Mouse (Mus musculus): ENCODE results near the gene Gpr107. TPM values are rescaled to one million over a fixed set of nuclear protein-coding genes. Genes with fewer than 3 reads are reported as not detected.
A peak's percentile ranks its signal among the peaks of the same experiment; 100 is the strongest.

The Gpr107 gene
- polyA plus RNA-seq, 2 experiments: 5.4 to 8.6 TPM

DNA sequence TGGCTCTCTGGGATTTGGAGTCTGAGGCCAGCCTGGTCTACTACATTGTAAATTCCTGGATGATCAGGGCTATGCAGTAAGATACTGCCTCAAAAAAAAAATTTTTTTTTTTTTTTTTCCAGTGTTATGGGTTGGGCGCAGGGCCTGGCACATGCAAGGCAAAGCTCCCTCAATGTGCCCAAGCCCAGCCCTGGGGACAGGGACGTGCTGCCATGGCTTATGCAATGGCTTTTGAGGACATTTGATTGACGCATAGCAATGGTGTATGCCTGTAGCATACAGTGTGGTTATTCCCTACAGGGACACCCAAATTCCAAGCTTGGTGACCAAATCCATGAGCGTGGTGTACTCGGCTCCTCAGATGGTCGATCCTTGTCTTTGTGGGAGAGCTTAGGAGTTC, 87.7 kb downstream of the Gpr107 start:
- H3K36me3 ChIP-seq (replicated peaks; ENCODE audit: control insufficient read depth, insufficient read depth, low read depth): no peaks in the 10 kb centered on the region
- ATAC-seq (ENCODE audit: insufficient read depth) (no peak), DNase-seq (ENCODE audit: low read depth in 3 of 3, low spot score in 3 of 3) (no peak)
- H3K4me3 ChIP-seq (ENCODE audit: insufficient read depth in 1 of 2, low read depth in 2 of 2, low read length in 2 of 2): peak overlapping the region in 1 of 2 experiments; percentile 27; a peak in 2 of 4 replicates
- TF ChIP-seq EP300 (IDR thresholded peaks at IDR 0.05; ENCODE audit: low read depth): no peak
- no peak for TF ChIP-seq CTCF (IDR thresholded peaks at IDR 0.05; ENCODE audit: low read depth)
- H3K4me2 ChIP-seq (ENCODE audit: low read depth): peak overlapping the region; percentile 52
- H3K9ac ChIP-seq (replicated peaks): no peak overlapping the region
- H3K4me1 ChIP-seq (replicated peaks; ENCODE audit: control insufficient read depth in 2 of 2, insufficient read depth in 2 of 2, low read length in 1 of 2): no peaks in the 10 kb centered on the region
- H3K27me3 ChIP-seq (ENCODE audit: control insufficient read depth, insufficient read depth, low read length): peaks cover 11% of the 10 kb centered on the region
- no peak overlapping the region for H3K27ac ChIP-seq
- no peaks in the 10 kb centered on the region for H3K9me3 ChIP-seq (ENCODE audit: control insufficient read depth, low read length)
- 60% methylated on average over 6 of the region's 6 CpGs for WGBS (ENCODE audit: insufficient replicate concordance)

GRCm38 (mm10) chr2:31241639-31242038, 89.5 kb downstream of the Gpr107 start:
- DNase-seq (ENCODE audit: low read depth in 3 of 3, low spot score in 3 of 3): no peak
- no peak for ATAC-seq (ENCODE audit: insufficient read depth)
- Histone ChIP-seq H3K27me3 (ENCODE audit: control insufficient read depth, insufficient read depth, low read length) (peaks cover 30% of the 10 kb centered on the region), H3K4me3 (ENCODE audit: insufficient read depth in 1 of 2, low read depth in 2 of 2, low read length in 2 of 2) (no peak overlapping the region), H3K4me2 (ENCODE audit: low read depth) (no peak overlapping the region), H3K9me3 (ENCODE audit: control insufficient read depth, low read length) (no peaks in the 10 kb centered on the region), H3K4me1 (replicated peaks; ENCODE audit: control insufficient read depth in 2 of 2, insufficient read depth in 2 of 2, low read length in 1 of 2) (no peaks in the 10 kb centered on the region), H3K9ac (replicated peaks) (no peak overlapping the region), H3K27ac (no peak overlapping the region), H3K36me3 (replicated peaks; ENCODE audit: control insufficient read depth, insufficient read depth, low read depth) (no peaks in the 10 kb centered on the region)
- no peak for TF ChIP-seq EP300 (IDR thresholded peaks at IDR 0.05; ENCODE audit: low read depth)
- no peak for TF ChIP-seq CTCF (IDR thresholded peaks at IDR 0.05; ENCODE audit: low read depth)
- WGBS (ENCODE audit: insufficient replicate concordance): 12% methylated on average over 7 of the region's 7 CpGs

DNA sequence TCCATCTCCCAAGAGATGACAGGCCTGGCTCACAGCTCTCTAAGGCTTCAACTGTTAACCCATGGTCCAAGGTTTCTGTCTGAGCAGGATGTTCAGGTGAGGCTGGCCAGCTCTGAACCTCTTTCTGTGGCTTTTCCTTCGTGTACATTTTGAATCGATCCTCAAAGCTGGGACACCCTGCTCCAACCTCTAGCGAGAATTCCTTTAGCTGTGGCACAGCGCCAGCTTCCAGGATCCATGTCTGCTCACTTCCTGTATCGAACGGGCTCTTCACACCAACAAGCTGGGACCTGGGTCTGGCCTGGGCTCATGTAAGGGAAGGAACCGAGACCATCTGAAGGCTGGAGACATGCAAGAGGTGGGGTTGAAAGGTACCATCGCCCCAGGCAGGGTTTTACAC, 92.1 kb downstream of the Gpr107 start:
- DNase-seq (ENCODE audit: low read depth in 3 of 3, low spot score in 3 of 3) (no peak), ATAC-seq (ENCODE audit: insufficient read depth) (no peak)
- no peak overlapping the region for H3K27ac ChIP-seq
- TF ChIP-seq CTCF (IDR thresholded peaks at IDR 0.05; ENCODE audit: low read depth) (no peak), EP300 (IDR thresholded peaks at IDR 0.05; ENCODE audit: low read depth) (no peak)
- no peak overlapping the region for H3K4me2 ChIP-seq (ENCODE audit: low read depth)
- H3K9me3 ChIP-seq (ENCODE audit: control insufficient read depth, low read length): no peaks in the 10 kb centered on the region
- H3K9ac ChIP-seq (replicated peaks): no peak overlapping the region
- 57% methylated on average over 8 of the region's 8 CpGs for WGBS (ENCODE audit: insufficient replicate concordance)
- H3K27me3 ChIP-seq (ENCODE audit: control insufficient read depth, insufficient read depth, low read length): peaks cover 36% of the 10 kb centered on the region
- no peaks in the 10 kb centered on the region for H3K36me3 ChIP-seq (replicated peaks; ENCODE audit: control insufficient read depth, insufficient read depth, low read depth)
- H3K4me3 ChIP-seq (ENCODE audit: insufficient read depth in 1 of 2, low read depth in 2 of 2, low read length in 2 of 2): no peak overlapping the region
- no peaks in the 10 kb centered on the region for H3K4me1 ChIP-seq (replicated peaks; ENCODE audit: control insufficient read depth in 2 of 2, insufficient read depth in 2 of 2, low read length in 1 of 2)

- Histone ChIP-seq H3K4me3 (ENCODE audit: insufficient read depth in 1 of 2, low read depth in 2 of 2, low read length in 2 of 2) (peak overlapping the region in 1 of 2 experiments; percentile 38; a peak in 1 of 4 replicates), H3K9ac (replicated peaks) (no peak overlapping the region), H3K27ac (no peak overlapping the region), H3K9me3 (ENCODE audit: control insufficient read depth, low read length) (no peaks in the 10 kb centered on the region), H3K36me3 (replicated peaks; ENCODE audit: control insufficient read depth, insufficient read depth, low read depth) (no peaks in the 10 kb centered on the region), H3K4me2 (ENCODE audit: low read depth) (peak overlapping the region; percentile 68), H3K4me1 (replicated peaks; ENCODE audit: control insufficient read depth in 2 of 2, insufficient read depth in 2 of 2, low read length in 1 of 2) (no peaks in the 10 kb centered on the region), H3K27me3 (ENCODE audit: control insufficient read depth, insufficient read depth, low read length) (peaks cover 36% of the 10 kb centered on the region)
- TF ChIP-seq CTCF (IDR thresholded peaks at IDR 0.05; ENCODE audit: low read depth) (no peak), EP300 (IDR thresholded peaks at IDR 0.05; ENCODE audit: low read depth) (no peak)
- ATAC-seq (ENCODE audit: insufficient read depth) (no peak), DNase-seq (ENCODE audit: low read depth in 3 of 3, low spot score in 3 of 3) (no peak)
- WGBS (ENCODE audit: insufficient replicate concordance): 20% methylated on average over 5 of the region's 5 CpGs
Observed at GRCm38 (mm10) chr2:31245051-31245450, 92.9 kb downstream of the Gpr107 start.

DNA sequence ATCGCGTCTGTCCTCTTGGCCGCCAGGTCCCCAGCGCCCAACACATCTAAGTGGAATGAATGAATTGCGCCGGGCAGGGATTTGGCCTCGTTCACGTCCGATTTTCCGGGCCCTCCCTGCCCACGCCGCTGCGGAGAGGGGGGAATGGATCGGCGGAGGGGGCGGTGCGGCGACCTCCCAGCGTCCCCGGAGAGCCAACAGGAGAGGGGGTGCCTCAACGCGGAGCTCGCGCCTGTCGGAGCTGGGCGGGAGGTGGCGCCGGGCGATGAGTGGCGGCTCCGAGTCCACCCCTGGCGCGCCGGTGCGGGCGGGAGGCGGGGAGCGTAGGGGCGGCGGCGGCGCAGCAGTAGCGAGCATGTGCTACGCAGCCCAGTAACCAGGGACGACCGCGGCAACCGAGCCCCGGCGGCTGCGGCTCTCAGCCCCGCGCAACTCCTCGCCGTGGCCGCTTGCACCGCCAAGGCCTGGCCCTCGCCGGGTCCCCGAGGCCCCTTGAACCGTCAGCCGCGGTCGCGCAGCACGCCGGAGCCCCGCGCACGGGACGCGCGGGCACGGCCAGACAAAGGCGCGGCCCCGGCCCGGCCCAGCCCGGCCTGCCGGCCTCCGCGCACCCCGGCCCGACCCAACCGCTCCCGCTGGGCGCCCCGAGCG, 93.5 kb downstream of the Gpr107 start, which contains the start of gene Ncs1:
Gene Ncs1, plus strand, starts transcription at position 333 of the 651 bp plus-strand sequence.
- no peak within 1 kb of the TSS for H3K27ac ChIP-seq
- WGBS (ENCODE audit: insufficient replicate concordance): under 1% methylated on average over 56 of the region's 89 CpGs
- DNase-seq (ENCODE audit: low read depth in 3 of 3, low spot score in 3 of 3): no peak

More for the DNA sequence above, 93.5 kb downstream of the Gpr107 start, which contains the start of gene Ncs1:
- Histone ChIP-seq H3K4me3 (ENCODE audit: insufficient read depth in 1 of 2, low read depth in 2 of 2, low read length in 2 of 2) (peak within 1 kb of the TSS; percentile 38 to 52), H3K27me3 (ENCODE audit: control insufficient read depth, insufficient read depth, low read length) (peaks cover 36% of the 10 kb centered on the region), H3K9me3 (ENCODE audit: control insufficient read depth, low read length) (no peaks in the 10 kb centered on the region), H3K36me3 (replicated peaks; ENCODE audit: control insufficient read depth, insufficient read depth, low read depth) (no peaks in the 10 kb centered on the region), H3K9ac (replicated peaks) (no peak within 1 kb of the TSS), H3K4me1 (replicated peaks; ENCODE audit: control insufficient read depth in 2 of 2, insufficient read depth in 2 of 2, low read length in 1 of 2) (no peaks in the 10 kb centered on the region), H3K4me2 (ENCODE audit: low read depth) (peak within 1 kb of the TSS; percentile 68)
- TF ChIP-seq CTCF (IDR thresholded peaks at IDR 0.05; ENCODE audit: low read depth) (no peak), EP300 (IDR thresholded peaks at IDR 0.05; ENCODE audit: low read depth) (no peak)
- ATAC-seq (ENCODE audit: insufficient read depth): peak; percentile 35; the same call in 1 of the 2 replicates

Measured in liver, embryonic 14.5 days (tissue).